Mouse (Mus musculus): ENCODE data around the gene Slc22a18.

GRCm38 (mm10) chr7:143460874-143461273 is 12.7 kb upstream of the Slc22a18 start, which contains the start of gene Cdkn1c:
- TF ChIP-seq POLR2A (IDR thresholded peaks at IDR 0.05; ENCODE audit: borderline replicate concordance, extremely low read depth, insufficient read depth, insufficient read length, poor library complexity, severe bottlenecking) (peak; percentile 98), CTCF (IDR thresholded peaks at IDR 0.05; ENCODE audit: borderline replicate concordance, extremely low read depth, insufficient read depth, insufficient read length) (no peak)

Measured in brain, embryonic 14.5 days (tissue).